Mouse (Mus musculus): Measurements from ENCODE around the gene Zfp385b.

- no peak for TF ChIP-seq TCF3 (IDR thresholded peaks at IDR 0.05; ENCODE audit: insufficient read length, low read depth)
- no peak for TF ChIP-seq USF1 (IDR thresholded peaks at IDR 0.05; ENCODE audit: low read depth)
These were observed 60.9 kb downstream of the Zfp385b start for GRCm38 (mm10) chr2:77758403-77759071.
